Mouse (Mus musculus) cerebellum, adult 2 months (tissue): ENCODE measurements around the gene Tgm2.

Source experiments
- CTCF ChIP-seq: fragments of 200-500 bp; IDR thresholded peaks from 2 replicates; pipeline ENCODE4 v1.5.1; 2011; ENCODE audit warnings: low read depth, mild to moderate bottlenecking, control low read depth, low read length, moderate library complexity, borderline replicate concordance; ENCODE audit not compliant: insufficient read depth
- POLR2A ChIP-seq: fragments of 200-500 bp; IDR thresholded peaks from 2 replicates; pipeline ENCODE4 v1.6.1; 2011; ENCODE audit warnings: low read length, control low read depth, borderline replicate concordance; ENCODE audit not compliant: insufficient read depth

DNA sequence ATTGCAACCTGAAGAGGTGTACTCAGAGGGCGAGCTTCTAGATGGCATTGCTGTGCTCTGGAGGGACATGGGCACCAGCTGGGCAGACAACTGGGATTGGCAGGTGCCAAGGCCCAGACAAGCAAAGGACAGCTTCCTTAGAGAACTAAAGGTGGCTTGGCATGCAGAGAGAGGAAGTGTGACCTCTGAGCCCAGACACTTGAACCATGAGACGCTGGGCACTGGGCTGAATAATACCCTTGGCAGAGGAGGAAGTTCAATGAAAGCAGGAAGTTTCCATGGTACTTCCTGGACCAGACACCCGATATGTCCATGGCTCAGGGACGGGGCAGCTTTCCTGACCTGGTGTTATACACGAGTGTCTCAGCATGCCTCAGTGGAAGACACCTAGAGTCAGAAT is 28.2 kb upstream of the Tgm2 start:
- TF ChIP-seq CTCF = no peak
- TF ChIP-seq POLR2A = no peak
